Mouse (Mus musculus) MEL (cell line): ENCODE measurements around the gene Tmem145. TPM values are rescaled to one million over a fixed set of nuclear protein-coding genes. Genes with fewer than 3 reads are reported as not detected.
A peak's percentile ranks its signal among the peaks of the same experiment; 100 is the strongest.

ENCODE experiments used
- DNase-seq: peaks from one replicate; pipeline ENCODE4 v3.0.0; 2011; ENCODE audit warnings: low read depth, low spot score
- H3K27ac ChIP-seq: 2 replicates; pipeline ENCODE4 v1.5.1; 2012; ENCODE audit warnings: low read depth, mild to moderate bottlenecking, control low read depth, low read length, moderate library complexity; ENCODE audit not compliant: control insufficient read depth
- H3K27me3 ChIP-seq, 2 experiments: fragments of 150-350 bp in 1 of 2; sonication (generic) in 1 of 2; 2 replicates each; pipeline ENCODE4 v1.6.1; 2012; ENCODE audit warnings: low read length in 2 of 2, mild to moderate bottlenecking in 2 of 2, improper control_type of control experiment in 1 of 2, moderate library complexity in 1 of 2; ENCODE audit not compliant: insufficient read depth in 2 of 2, control insufficient read depth in 1 of 2
- H3K36me3 ChIP-seq, 2 experiments: 2 replicates each; pipeline ENCODE4 v1.6.1; 2012 to 2014; ENCODE audit warnings: low read length in 2 of 2, improper control_type of control experiment in 1 of 2, inconsistent platforms in 1 of 2, mild to moderate bottlenecking in 1 of 2; ENCODE audit not compliant: insufficient read depth in 2 of 2, control insufficient read depth in 1 of 2
- H3K4me1 ChIP-seq, 2 experiments: fragments of 150-350 bp in 1 of 2; sonication (generic) in 1 of 2; 2 replicates each; pipeline ENCODE4 v1.6.1; 2012; ENCODE audit warnings: low read length in 2 of 2, improper control_type of control experiment in 1 of 2, mild to moderate bottlenecking in 1 of 2; ENCODE audit not compliant: insufficient read depth in 2 of 2, control insufficient read depth in 1 of 2
- H3K4me3 ChIP-seq, 2 experiments: fragments of 150-350 bp in 1 of 2; sonication (generic) in 1 of 2; 2 replicates each; pipeline ENCODE4 v1.5.1; 2012; ENCODE audit warnings: low read depth in 2 of 2, low read length in 2 of 2, mild to moderate bottlenecking in 2 of 2, moderate library complexity in 2 of 2, control low read depth in 1 of 2, improper control_type of control experiment in 1 of 2; ENCODE audit not compliant: control insufficient read depth in 1 of 2, insufficient read depth in 1 of 2
- H3K79me2 ChIP-seq: 2 replicates; pipeline ENCODE4 v1.6.1; 2012; ENCODE audit warnings: mild to moderate bottlenecking, low read length, moderate library complexity; ENCODE audit not compliant: control insufficient read depth, poor library complexity, insufficient read depth
- H3K9ac ChIP-seq: 2 replicates; pipeline ENCODE4 v1.6.1; 2012; ENCODE audit warnings: low read depth, mild to moderate bottlenecking, control low read depth, low read length, moderate library complexity; ENCODE audit not compliant: control insufficient read depth, poor library complexity, severe bottlenecking
- H3K9me3 ChIP-seq: fragments of 150-350 bp; sonication (generic); replicated peaks from 2 replicates; pipeline ENCODE4 v1.6.1; 2012; ENCODE audit warnings: mild to moderate bottlenecking, low read length, improper control_type of control experiment, moderate library complexity; ENCODE audit not compliant: insufficient read depth
- CHD1 ChIP-seq: IDR thresholded peaks from 2 replicates; pipeline ENCODE4 v1.6.1; 2012; ENCODE audit warnings: low read depth, mild to moderate bottlenecking, inconsistent platforms, low read length, improper control_type of control experiment
- CHD2 ChIP-seq: IDR thresholded peaks from 2 replicates; pipeline ENCODE4 v1.6.1; 2011; ENCODE audit warnings: low read length, improper control_type of control experiment
- CTCF ChIP-seq, 3 experiments: IDR thresholded peaks in 2 of 3; conservative IDR thresholded peaks in 1 of 3; 2 replicates each; pipeline ENCODE4 v1.5.1; 2011 to 2012; ENCODE audit warnings: low read length in 3 of 3, low read depth in 2 of 3, mild to moderate bottlenecking in 2 of 3, improper control_type of control experiment in 1 of 3, inconsistent platforms in 1 of 3, mixed read lengths in 1 of 3, moderate library complexity in 1 of 3; ENCODE audit not compliant: control insufficient read depth in 1 of 3, insufficient read depth in 1 of 3, poor library complexity in 1 of 3, severe bottlenecking in 1 of 3
- ELF1 ChIP-seq: IDR thresholded peaks from 2 replicates; pipeline ENCODE4 v1.6.1; 2014; ENCODE audit warnings: low read depth, mild to moderate bottlenecking, inconsistent platforms, low read length, improper control_type of control experiment, moderate library complexity
- GABPA ChIP-seq: IDR thresholded peaks from 2 replicates; pipeline ENCODE4 v1.6.1; 2012; ENCODE audit warnings: low read depth, mild to moderate bottlenecking, inconsistent platforms, low read length, improper control_type of control experiment, moderate library complexity
- HCFC1 ChIP-seq: IDR thresholded peaks from 2 replicates; pipeline ENCODE4 v1.6.1; 2012; ENCODE audit warnings: low read depth, mild to moderate bottlenecking, inconsistent platforms, low read length, improper control_type of control experiment, moderate library complexity
- MAFK ChIP-seq: IDR thresholded peaks from 2 replicates; pipeline ENCODE4 v1.6.1; 2011; ENCODE audit warnings: low read depth, mild to moderate bottlenecking, low read length, improper control_type of control experiment, borderline replicate concordance
- MXI1 ChIP-seq: IDR thresholded peaks from 2 replicates; pipeline ENCODE4 v1.6.1; 2011; ENCODE audit warnings: mild to moderate bottlenecking, low read depth, low read length, improper control_type of control experiment
- NELFE ChIP-seq: IDR thresholded peaks from 2 replicates; pipeline ENCODE4 v1.6.1; 2011; ENCODE audit warnings: low read depth, low read length, improper control_type of control experiment
- NRF1 ChIP-seq: IDR thresholded peaks from 2 replicates; pipeline ENCODE4 v1.6.1; 2014; ENCODE audit warnings: low read depth, mild to moderate bottlenecking, inconsistent platforms, low read length, improper control_type of control experiment, moderate library complexity; ENCODE audit not compliant: poor library complexity, insufficient read depth, severe bottlenecking
- POLR2A ChIP-seq, 2 experiments: IDR thresholded peaks; 2 replicates each; pipeline ENCODE4 v1.6.1; 2011 to 2012; ENCODE audit warnings: low read length in 2 of 2, mild to moderate bottlenecking in 2 of 2, control low read depth in 1 of 2, improper control_type of control experiment in 1 of 2, low read depth in 1 of 2, moderate library complexity in 1 of 2; ENCODE audit not compliant: control insufficient read depth in 1 of 2, insufficient read depth in 1 of 2, poor library complexity in 1 of 2
- POLR2AphosphoS2 ChIP-seq: IDR thresholded peaks from 2 replicates; pipeline ENCODE4 v1.6.1; 2011; ENCODE audit warnings: low read length, improper control_type of control experiment
- POLR2AphosphoS5 ChIP-seq: IDR thresholded peaks from 2 replicates; pipeline ENCODE4 v1.6.1; 2012; ENCODE audit warnings: low read depth, borderline replicate concordance, mild to moderate bottlenecking, inconsistent platforms, low read length, moderate library complexity, mixed read lengths
- RCOR1 ChIP-seq: IDR thresholded peaks from 2 replicates; pipeline ENCODE4 v1.6.1; 2012; ENCODE audit warnings: low read depth, mild to moderate bottlenecking, inconsistent platforms, low read length, improper control_type of control experiment
- SIN3A ChIP-seq: IDR thresholded peaks from 2 replicates; pipeline ENCODE4 v1.6.1; 2012; ENCODE audit warnings: low read length, improper control_type of control experiment, inconsistent platforms
- USF1 ChIP-seq: IDR thresholded peaks from 2 replicates; pipeline ENCODE4 v1.6.1; 2014; ENCODE audit warnings: low read depth, mild to moderate bottlenecking, inconsistent platforms, low read length, improper control_type of control experiment, moderate library complexity
- ZC3H11A ChIP-seq: IDR thresholded peaks from 2 replicates; pipeline ENCODE4 v1.6.1; 2012; ENCODE audit warnings: low read depth, mild to moderate bottlenecking, inconsistent platforms, low read length, improper control_type of control experiment
- ZNF384 ChIP-seq: IDR thresholded peaks from 2 replicates; pipeline ENCODE4 v1.6.1; 2012; ENCODE audit warnings: low read depth, mild to moderate bottlenecking, inconsistent platforms, low read length, improper control_type of control experiment
- polyA plus RNA-seq, 2 experiments: library from polyadenylated mRNA; stranded (reverse) in 1 of 2; unstranded in 1 of 2; fragments of >175 nt in 1 of 2; fragments of >200 nt in 1 of 2; gene quantifications; 2 replicates each; pipeline versions ENCODE4 v1.2.1 to v1.2.4; 2012; ENCODE audit warnings: low replicate concordance in 2 of 2, low read depth in 1 of 2; ENCODE audit not compliant: insufficient read length in 2 of 2, insufficient read depth in 1 of 2, missing spikeins in 1 of 2
- total RNA-seq: library from RNA; depleted of rRNA; stranded (reverse); fragments of 300-350 nt; gene quantifications from 2 replicates; pipeline ENCODE4 v1.2.3, GENCODE M21; 2012

Tmem145 gene
- total and polyA plus RNA-seq, 3 experiments, result not detected

GRCm38 (mm10) chr7:25269545-25270271 is 36.2 kb upstream of the Tmem145 start:
- no peaks in the 10 kb centered on the region for H3K9me3 ChIP-seq
- no peaks in the 10 kb centered on the region for H3K27me3 ChIP-seq
- peaks cover 28% of the 10 kb centered on the region for H3K79me2 ChIP-seq
- H3K9ac ChIP-seq, result peak overlapping the region; percentile 84
- H3K27ac ChIP-seq, result peak overlapping the region; percentile 85
- peak overlapping the region; percentile 66 to 85 for H3K4me3 ChIP-seq
- TF ChIP-seq USF1 (no peak), SIN3A (peak; percentile 37; the same call in 1 of the 2 replicates), POLR2AphosphoS2 (no peak), POLR2A (IDR thresholded peaks at IDR 0.05; ENCODE audit: control insufficient read depth in 1 of 2, insufficient read depth in 1 of 2, low read depth in 1 of 2, low read length in 2 of 2, poor library complexity in 1 of 2) (no peak; a peak in 1 of 4 replicates), HCFC1 (no peak), ELF1 (0 out of 2 replicates have a peak, but pooled peaks have one; percentile 26), RCOR1 (no peak), ZNF384 (peak; percentile 85), NRF1 (peak; percentile 52; the same call in 1 of the 2 replicates)
- DNase-seq, result peak; percentile 55
- peaks cover 17 to 48% of the 10 kb centered on the region in 2 experiments for H3K4me1 ChIP-seq
- peaks cover 0 to 36% of the 10 kb centered on the region in 2 experiments; a peak in 2 of 4 replicates for H3K36me3 ChIP-seq

- Histone ChIP-seq H3K4me3 (no peak overlapping the region), H3K9ac (no peak overlapping the region), H3K27me3 (no peaks in the 10 kb centered on the region), H3K36me3 (peaks cover 0 to 45% of the 10 kb centered on the region in 2 experiments; a peak in 2 of 4 replicates), H3K4me1 (peaks cover 20 to 59% of the 10 kb centered on the region in 2 experiments), H3K79me2 (peaks cover 34% of the 10 kb centered on the region), H3K9me3 (no peaks in the 10 kb centered on the region), H3K27ac (no peak overlapping the region)
- DNase-seq, result no peak
- TF ChIP-seq ZC3H11A (no peak), POLR2AphosphoS2 (no peak), GABPA (no peak), RCOR1 (no peak), NELFE (no peak), CTCF (IDR thresholded peaks at IDR 0.05 in 2 of 3, conservative IDR thresholded peaks at IDR 0.05 in 1 of 3; ENCODE audit: control insufficient read depth in 1 of 3, insufficient read depth in 1 of 3, low read depth in 2 of 3, low read length in 3 of 3, poor library complexity in 1 of 3, severe bottlenecking in 1 of 3) (no peak), MXI1 (no peak), CHD1 (no peak), MAFK (no peak), HCFC1 (no peak), CHD2 (no peak), POLR2AphosphoS5 (no peak)
These were observed 35.0 kb upstream of the Tmem145 start for GRCm38 (mm10) chr7:25270652-25271633.
